20 mouse cellular contexts compared by ENCODE assay signal in genomic region chr17:34928841-34929240, GRCm38 (mm10). TPM values are rescaled to one million over a fixed set of nuclear protein-coding genes. Genes with fewer than 3 reads are reported as not detected.
"Had no signal": no experiment of that assay in that cellular context is flagged by ENCODE, and none has a peak within 500 bp of the region (broad histone marks: within the 10 kb centered on the region; RNA-seq: fewer than 3 reads in every experiment).

No protein-coding gene starts in this region.

- H3K27ac ChIP-seq: lung, embryonic 15.5 days; macrophage; midbrain, embryonic 13.5 days; midbrain, embryonic 15.5 days; neural tube, embryonic 12.5 days had no signal

- DNase-seq: liver, postnatal 0 days; lung, adult 2 months; lung, postnatal 14 days; lung, postnatal 36 days; right cerebral cortex, postnatal 25 days; right cerebral cortex, postnatal 4 days; spleen, adult 18-20 months; thymus, adult 18-20 months; thymus, postnatal 14 days; thymus, postnatal 36 days had no signal

- ATAC-seq: liver, postnatal 0 days; lung, postnatal 0 days; midbrain, embryonic 13.5 days; midbrain, embryonic 15.5 days had no signal

- H3K36me3 ChIP-seq: lung, embryonic 15.5 days had no signal

- H3K9me3 ChIP-seq: lung, embryonic 15.5 days; megakaryocyte, embryonic 14.5 days; midbrain, embryonic 13.5 days; midbrain, embryonic 15.5 days; neural tube, embryonic 12.5 days had no signal

- H3K4me3 ChIP-seq: lung, embryonic 15.5 days; megakaryocyte, embryonic 14.5 days; midbrain, embryonic 13.5 days; midbrain, embryonic 15.5 days; neural tube, embryonic 12.5 days had no signal

- H3K27me3 ChIP-seq: lung, embryonic 15.5 days; megakaryocyte, embryonic 14.5 days; midbrain, embryonic 13.5 days; midbrain, embryonic 15.5 days; neural tube, embryonic 12.5 days had no signal

- H3K9ac ChIP-seq: liver, postnatal 0 days; lung, embryonic 15.5 days; midbrain, embryonic 13.5 days; midbrain, embryonic 15.5 days; neural tube, embryonic 12.5 days had no signal

RNA-seq across cellular contexts. Expression of gene Slc44a4, which starts 14.6 kb away (rescaled TPM):
- total RNA-seq: monocyte, adult 5-6 weeks had no signal
- polyA plus RNA-seq: macrophage; midbrain, embryonic 13.5 days; midbrain, embryonic 15.5 days; neural tube, embryonic 12.5 days; neural tube, embryonic 14.5 days had no signal

RNA-seq across cellular contexts. Expression of gene Hspa1b, which starts 30.2 kb away (rescaled TPM):
- polyA plus RNA-seq: neural tube, embryonic 12.5 days had no signal

RNA-seq across cellular contexts. Expression of gene C2, which starts 30.8 kb away (rescaled TPM):
- total RNA-seq: monocyte, adult 5-6 weeks; neutrophil, adult 5-6 weeks had no signal
